Mouse (Mus musculus) central nervous system, embryonic 11.5 days (tissue): ENCODE measurements around the gene RPS10-NUDT3. TPM values are rescaled to one million over a fixed set of nuclear protein-coding genes. Genes with fewer than 3 reads are reported as not detected.

Experiments
- polyA plus RNA-seq: library from polyadenylated mRNA; depleted of rRNA; stranded (reverse); fragments of >200 nt; gene quantifications from 2 replicates; pipeline ENCODE4 v1.2.3, GENCODE M21; 2012; rRNA removed

RPS10-NUDT3 gene
- polyA plus RNA-seq, result 0.23 TPM in 1 of 2 replicates, not detected in the other

GRCm38 (mm10) chr17:27634871-27635574 is at the start of gene RPS10-NUDT3:
Gene RPS10-NUDT3 (minus strand): TSS chr17:27635222.

DNA sequence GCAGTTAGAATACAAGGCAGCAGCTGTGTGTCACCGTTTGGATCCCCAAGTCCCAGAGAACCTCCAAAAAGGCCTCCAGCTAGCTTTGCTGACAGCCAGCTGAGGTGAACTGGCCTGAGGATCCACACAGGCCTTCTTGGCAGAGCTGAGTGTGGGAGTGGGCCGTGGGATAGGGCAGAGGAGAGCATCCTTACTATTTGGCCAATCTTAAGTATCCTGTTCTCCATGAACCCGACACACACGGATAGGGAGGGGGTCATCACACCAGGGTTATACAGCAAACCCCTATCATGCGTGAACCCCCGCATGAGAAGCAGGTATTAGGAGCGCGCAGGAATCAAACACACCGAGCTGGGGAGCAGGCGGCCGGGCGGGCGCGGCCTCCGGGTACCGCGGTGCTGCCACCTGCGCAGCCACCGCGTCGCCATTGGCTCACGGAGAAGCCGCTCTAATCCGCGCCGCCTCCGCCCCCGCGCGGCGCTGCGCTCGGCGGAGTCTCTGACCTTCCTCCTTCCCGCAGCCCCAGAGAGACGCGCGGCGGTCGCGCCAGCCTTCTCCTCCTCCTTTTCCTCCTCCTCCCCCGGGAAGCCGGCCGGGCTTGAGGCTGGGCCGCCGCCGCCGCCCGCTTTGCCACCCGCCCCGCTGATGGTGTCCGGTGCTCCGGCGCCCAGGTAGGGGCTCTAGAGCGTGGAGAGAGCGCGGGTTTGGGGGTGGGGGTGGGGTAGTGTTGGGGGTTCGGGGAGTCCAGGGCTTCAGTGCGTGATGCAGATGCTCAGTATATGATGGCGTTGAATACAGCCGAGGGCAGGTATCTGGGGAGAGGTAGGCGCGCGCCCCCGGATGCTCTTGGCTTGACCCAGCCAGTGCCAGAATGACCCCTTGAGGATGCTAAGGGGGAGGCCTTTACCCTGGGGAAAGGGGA is 20.3 kb upstream of the RPS10-NUDT3 start, which contains the start of gene Pacsin1:
Gene Pacsin1 (plus strand): TSS at position 421 of the 922 bp plus-strand sequence.

GRCm38 (mm10) chr17:27636132-27637020 is 1.4 kb upstream of the RPS10-NUDT3 start, which contains the start of gene Rps10:
Gene Rps10 (minus strand): TSS chr17:27636669.

GRCm38 (mm10) chr17:27623360-27624326 is 11.4 kb downstream of the RPS10-NUDT3 start, which contains the start of gene Nudt3:
Gene Nudt3 (minus strand): TSS chr17:27623495.

GRCm38 (mm10) chr17:27565163-27565941 is 69.7 kb downstream of the RPS10-NUDT3 start, which contains the start of gene AI413582:
Gene AI413582 (minus strand): TSS chr17:27565756.

DNA sequence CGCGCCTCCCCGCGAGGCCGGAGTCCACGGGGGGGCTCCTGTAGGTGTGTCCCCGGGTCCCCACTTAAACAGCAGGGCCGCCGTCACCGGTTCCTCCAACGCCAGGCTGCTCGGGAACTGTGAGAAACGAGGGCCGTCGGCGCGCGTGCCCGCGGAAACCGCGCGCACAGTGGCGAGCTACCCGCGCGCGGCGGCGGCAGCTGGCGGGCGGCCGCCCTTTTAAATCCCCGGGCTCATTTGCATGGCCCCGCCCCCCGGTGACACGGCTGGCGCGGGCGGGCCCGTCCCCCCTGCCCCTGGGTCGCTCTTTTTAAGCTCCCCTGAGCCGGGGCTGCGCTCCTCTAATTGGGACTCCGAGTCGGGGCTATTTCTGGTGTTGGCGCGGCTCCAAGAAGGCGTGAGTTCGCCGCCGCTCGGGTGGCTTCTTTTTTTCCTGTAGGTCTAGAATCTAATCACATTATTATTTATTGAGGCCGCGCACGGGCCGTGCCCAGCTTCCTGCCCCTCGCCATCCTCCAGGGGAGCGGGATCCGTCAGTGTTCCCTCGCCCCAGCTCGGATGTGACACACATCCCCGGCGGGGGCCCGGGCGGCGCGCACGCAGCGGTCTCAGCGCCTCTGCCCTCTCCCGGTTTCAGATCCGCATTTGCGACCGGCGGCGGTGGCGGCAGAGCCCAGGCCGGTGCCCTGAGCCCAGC is 78.6 kb downstream of the RPS10-NUDT3 start, which contains the start of gene Hmga1:
Gene Hmga1 (plus strand): TSS at position 183 of the 697 bp plus-strand sequence.

Other genes starting within 250 kb of the RPS10-NUDT3 start
- 4.8 and 7.1 TPM in 2 replicates for gene Grm4, start 113.8 kb downstream of the RPS10-NUDT3 start, polyA plus RNA-seq
- 284 and 304 TPM in 2 replicates for gene Hmga1, start 78.7 kb downstream of the RPS10-NUDT3 start, polyA plus RNA-seq
- gene AI413582, start 69.5 kb downstream of the RPS10-NUDT3 start, polyA plus RNA-seq, result 11.1 and 13.9 TPM in 2 replicates
- 196 and 673 TPM in 2 replicates for gene Nudt3, start 11.7 kb downstream of the RPS10-NUDT3 start, polyA plus RNA-seq
- gene Rps10, start 1.4 kb upstream of the RPS10-NUDT3 start, polyA plus RNA-seq, result 1,632 and 1,758 TPM in 2 replicates
- gene Pacsin1, start 20.3 kb upstream of the RPS10-NUDT3 start, polyA plus RNA-seq, result 3.4 TPM in 2 replicates
- 0.35 and 0.63 TPM in 2 replicates for gene Spdef, start 93.7 kb upstream of the RPS10-NUDT3 start, polyA plus RNA-seq
- gene D17Wsu92e, start 185.4 kb upstream of the RPS10-NUDT3 start, polyA plus RNA-seq, result 48.6 and 52.9 TPM in 2 replicates
- 191 and 254 TPM in 2 replicates for gene Snrpc, start 202.9 kb upstream of the RPS10-NUDT3 start, polyA plus RNA-seq
- 13.1 and 14.3 TPM in 2 replicates for gene Uhrf1bp1, start 221.2 kb upstream of the RPS10-NUDT3 start, polyA plus RNA-seq